Mouse (Mus musculus): ENCODE measurements around the gene Arhgef17.

GRCm38 (mm10) chr7:100837701-100838100, 94.2 kb downstream of the Arhgef17 start:
- TF ChIP-seq CTCF (IDR thresholded peaks at IDR 0.05; ENCODE audit: low read depth) (no peak), EP300 (optimal IDR thresholded peaks at IDR 0.05) (no peak)
